Mouse (Mus musculus): ENCODE data around the gene Cdh10. TPM values are rescaled to one million over a fixed set of nuclear protein-coding genes. Genes with fewer than 3 reads are reported as not detected.

Cdh10 gene
- 2.6 and 2.8 TPM in 2 replicates for polyA plus RNA-seq (2015; fragmentation: Nextera tagmentation; extraction: Ambion mirVana)

DNA sequence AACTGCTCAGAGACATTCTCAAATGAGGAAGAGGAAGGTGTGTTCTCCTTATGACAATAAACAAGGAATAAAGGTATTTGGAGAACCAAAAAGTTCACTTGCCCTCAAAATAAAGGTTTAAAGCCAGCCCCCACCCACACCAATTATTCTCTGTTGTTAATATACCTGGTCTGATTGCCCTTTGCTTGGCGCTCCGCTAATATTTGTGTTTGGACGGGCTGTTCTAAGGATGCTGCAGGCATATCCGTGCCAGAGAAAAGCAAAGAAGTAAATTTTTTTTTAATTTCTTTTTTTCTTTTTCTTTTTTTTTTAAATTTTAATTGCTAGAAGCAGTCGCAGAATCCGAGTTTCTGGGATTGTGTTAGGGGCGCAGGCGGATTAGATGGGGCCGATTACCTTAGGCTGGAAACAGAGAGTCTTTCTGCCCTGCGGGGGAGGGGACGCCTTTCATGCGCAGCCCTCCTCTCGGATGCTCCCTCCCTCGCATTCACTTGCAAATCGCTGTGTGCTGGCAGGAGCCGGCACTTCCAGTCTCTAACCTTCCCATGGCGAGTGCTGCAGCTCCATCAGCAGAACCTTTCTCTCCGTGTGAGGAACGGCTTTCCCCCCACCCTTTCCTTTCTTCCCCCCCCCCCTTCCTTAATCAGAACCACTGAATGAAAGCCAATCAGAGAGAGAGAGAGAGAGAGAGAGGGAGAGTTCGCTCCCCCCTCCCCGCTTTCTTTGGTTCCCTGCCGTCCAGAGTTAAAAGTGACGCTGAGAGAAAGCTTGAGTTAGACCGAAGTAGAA is at the start of gene Cdh10:
Cdh10 (plus strand) TSS at position 763 of the 789 bp plus-strand sequence.
- under 1% methylated on average over 22 of the region's 24 CpGs for WGBS

DNA sequence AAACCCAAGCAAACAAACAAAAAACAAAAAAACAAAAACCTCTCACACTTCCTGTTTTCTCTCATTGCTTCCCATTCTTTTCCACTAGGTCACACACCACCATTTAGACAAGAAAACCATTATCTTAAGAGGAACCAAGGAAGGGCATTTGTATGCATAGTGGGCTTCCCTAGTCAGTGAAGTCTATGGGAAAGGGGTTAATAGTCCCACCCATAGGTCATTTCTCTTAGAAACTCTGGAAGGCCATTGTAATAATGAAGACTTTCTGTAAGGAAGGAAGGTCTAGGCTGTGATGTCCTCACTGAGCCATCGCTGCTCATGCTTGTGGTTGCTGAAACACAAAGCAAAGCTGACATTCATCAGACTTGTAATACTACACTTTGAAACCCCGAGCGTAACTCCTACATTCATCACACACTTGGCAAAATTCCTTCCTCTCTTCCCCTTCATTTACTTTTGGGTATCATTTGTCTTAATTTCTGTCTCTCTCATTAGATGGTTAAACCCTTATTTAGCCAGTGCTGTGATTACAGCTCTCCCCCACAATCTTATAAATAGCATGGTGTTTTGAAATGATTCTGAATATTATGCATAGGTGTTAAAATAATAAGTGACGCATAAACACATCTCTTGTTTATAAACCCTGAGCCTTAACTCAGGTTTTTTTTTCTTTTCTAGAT is 9.5 kb upstream of the Cdh10 start:
- 75% methylated on average over 4 of the region's 4 CpGs for WGBS
- Histone ChIP-seq H3K4me1 (no peaks in the 10 kb centered on the region), H3K27me3 (no peaks in the 10 kb centered on the region), H3K4me3 (no peak overlapping the region), H3K27ac (no peak overlapping the region), H3K4me2 (no peak overlapping the region), H3K9ac (no peak overlapping the region), H3K36me3 (no peaks in the 10 kb centered on the region), H3K9me3 (no peaks in the 10 kb centered on the region)
- ATAC-seq (ENCODE audit: insufficient number of reproducible peaks, low FRiP score, low TSS enrichment, low read depth), result no peak

More for the DNA sequence above, at the start of gene Cdh10:
- H3K4me3 ChIP-seq, result peak within 1 kb of the TSS; percentile 44
- H3K9ac ChIP-seq, result 0 out of 2 replicates have a peak within 1 kb of the TSS, but pooled peaks have one; percentile 14
- no peak within 1 kb of the TSS for H3K27ac ChIP-seq
- no peaks in the 10 kb centered on the region for H3K9me3 ChIP-seq
- peaks cover 5% of the 10 kb centered on the region; the same call in 1 of the 2 replicates for H3K4me1 ChIP-seq
- ATAC-seq (ENCODE audit: insufficient number of reproducible peaks, low FRiP score, low TSS enrichment, low read depth), result no peak
- peak within 1 kb of the TSS; percentile 54 for H3K4me2 ChIP-seq
- no peaks in the 10 kb centered on the region for H3K27me3 ChIP-seq
- H3K36me3 ChIP-seq, result no peaks in the 10 kb centered on the region

DNA sequence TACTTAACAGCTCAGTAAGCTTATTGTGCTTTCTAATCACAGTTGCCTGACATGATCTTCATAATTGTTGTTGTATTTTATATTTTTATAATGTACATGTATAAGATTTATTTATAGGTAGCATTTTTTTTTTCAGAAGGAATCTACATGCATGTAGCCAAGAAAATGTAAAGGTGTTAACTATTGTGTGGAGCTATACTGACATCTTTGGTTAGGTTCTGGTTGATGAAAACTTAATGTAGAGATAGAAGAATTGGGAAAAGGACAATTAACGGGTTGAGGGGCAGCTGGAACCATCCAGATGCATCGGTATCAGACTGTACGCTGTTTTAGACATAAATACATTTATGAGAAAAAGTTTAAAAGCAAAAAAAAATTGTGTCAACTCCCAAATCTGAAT is 1.0 kb upstream of the Cdh10 start:
- H3K4me3 ChIP-seq, result no peak overlapping the region
- 74% methylated on average over 3 of the region's 3 CpGs for WGBS
- H3K4me2 ChIP-seq, result no peak overlapping the region
- H3K36me3 ChIP-seq, result no peaks in the 10 kb centered on the region
- peaks cover 5% of the 10 kb centered on the region; the same call in 1 of the 2 replicates for H3K4me1 ChIP-seq
- H3K9ac ChIP-seq, result no peak overlapping the region
- no peak for ATAC-seq (ENCODE audit: insufficient number of reproducible peaks, low FRiP score, low TSS enrichment, low read depth)
- no peak overlapping the region for H3K27ac ChIP-seq
- H3K9me3 ChIP-seq, result no peaks in the 10 kb centered on the region
- H3K27me3 ChIP-seq, result no peaks in the 10 kb centered on the region

DNA sequence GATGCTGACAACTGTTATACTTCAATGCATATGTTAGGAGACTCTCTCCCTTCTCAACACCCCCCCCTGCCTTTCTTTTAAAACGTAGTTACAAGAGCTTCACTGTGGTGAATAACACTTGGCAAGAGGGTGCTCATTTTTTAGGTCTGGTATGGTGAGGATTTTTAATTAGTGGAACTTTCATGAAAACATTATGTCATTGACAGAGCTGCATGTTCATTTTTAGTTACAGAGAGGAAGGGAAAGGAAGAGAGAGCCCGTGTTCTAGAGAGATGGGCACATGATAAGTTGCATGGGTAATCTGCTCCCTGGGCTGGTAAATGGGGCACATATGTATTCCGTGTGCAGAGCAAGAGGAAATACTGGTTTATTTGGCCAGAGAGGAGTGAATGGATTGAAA is 1.5 kb downstream of the Cdh10 start:
- Histone ChIP-seq H3K9me3 (no peaks in the 10 kb centered on the region), H3K4me1 (peaks cover 5% of the 10 kb centered on the region; the same call in 1 of the 2 replicates), H3K9ac (no peak overlapping the region), H3K4me3 (no peak overlapping the region), H3K4me2 (no peak overlapping the region), H3K27me3 (no peaks in the 10 kb centered on the region), H3K27ac (no peak overlapping the region), H3K36me3 (no peaks in the 10 kb centered on the region)
- WGBS, result 19% methylated on average over 3 of the region's 3 CpGs
- ATAC-seq (ENCODE audit: insufficient number of reproducible peaks, low FRiP score, low TSS enrichment, low read depth), result no peak

DNA sequence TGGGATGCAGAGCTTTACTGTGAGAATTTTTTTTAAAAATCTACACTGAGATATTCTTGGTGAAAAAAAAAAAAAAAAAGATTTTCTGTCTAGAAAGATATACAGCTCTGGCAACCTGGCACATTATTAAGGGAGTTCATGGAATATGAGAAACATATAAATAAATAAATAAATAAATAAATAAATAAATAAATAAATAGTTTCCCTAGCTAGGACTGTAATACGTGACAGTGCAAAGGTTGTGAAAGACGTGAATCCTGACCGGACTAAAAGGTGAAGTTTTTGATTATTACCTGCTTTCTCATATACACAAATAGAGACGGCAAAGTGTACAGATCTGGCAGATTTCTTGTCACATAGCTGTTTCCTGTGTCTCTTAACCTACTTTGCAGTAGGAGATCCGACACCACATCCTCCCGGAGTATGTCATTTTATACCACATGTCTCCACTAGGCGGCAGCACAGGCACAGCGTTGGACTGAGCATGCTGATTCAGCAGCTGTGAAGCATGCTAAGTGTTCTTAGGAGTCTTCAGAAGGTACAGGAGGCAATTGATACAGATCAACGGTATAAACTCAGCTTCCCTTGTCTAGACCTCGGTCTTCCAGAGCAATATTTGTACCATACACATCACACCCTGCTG is 2.5 kb downstream of the Cdh10 start:
- H3K9me3 ChIP-seq, result no peaks in the 10 kb centered on the region
- no peak overlapping the region for H3K4me3 ChIP-seq
- H3K9ac ChIP-seq, result no peak overlapping the region
- no peak for ATAC-seq (ENCODE audit: insufficient number of reproducible peaks, low FRiP score, low TSS enrichment, low read depth)
- WGBS, result 19% methylated on average over 10 of the region's 10 CpGs
- peaks cover 5% of the 10 kb centered on the region; the same call in 1 of the 2 replicates for H3K4me1 ChIP-seq
- H3K27ac ChIP-seq, result no peak overlapping the region
- no peak overlapping the region for H3K4me2 ChIP-seq
- no peaks in the 10 kb centered on the region for H3K27me3 ChIP-seq
- H3K36me3 ChIP-seq, result no peaks in the 10 kb centered on the region

DNA sequence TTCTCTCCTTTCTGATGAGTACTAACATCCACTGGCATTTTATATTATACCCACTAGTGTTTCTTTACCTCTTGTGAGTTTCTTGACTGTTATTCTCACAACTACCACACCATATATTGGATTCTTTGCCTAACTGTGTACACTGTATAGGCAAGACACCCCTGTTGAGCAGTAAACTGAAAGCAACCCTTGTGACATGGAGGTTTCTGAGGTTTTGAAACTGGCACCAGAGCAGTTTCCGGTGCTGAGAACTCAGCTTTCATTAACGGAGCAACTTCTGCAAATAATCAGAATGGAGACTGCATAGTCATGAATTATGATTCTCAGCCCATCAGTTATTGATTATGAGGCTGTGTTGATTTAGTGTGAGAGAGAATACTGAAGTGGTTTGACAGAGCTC is 4.7 kb downstream of the Cdh10 start:
- H3K4me1 ChIP-seq, result peaks cover 5% of the 10 kb centered on the region; the same call in 1 of the 2 replicates
- H3K9ac ChIP-seq, result no peak overlapping the region
- ATAC-seq (ENCODE audit: insufficient number of reproducible peaks, low FRiP score, low TSS enrichment, low read depth), result no peak
- no peaks in the 10 kb centered on the region for H3K36me3 ChIP-seq
- H3K9me3 ChIP-seq, result no peaks in the 10 kb centered on the region
- H3K27me3 ChIP-seq, result no peaks in the 10 kb centered on the region
- no peak overlapping the region for H3K27ac ChIP-seq
- WGBS, result 54% methylated on average over 2 of the region's 2 CpGs
- H3K4me2 ChIP-seq, result no peak overlapping the region
- no peak overlapping the region for H3K4me3 ChIP-seq

DNA sequence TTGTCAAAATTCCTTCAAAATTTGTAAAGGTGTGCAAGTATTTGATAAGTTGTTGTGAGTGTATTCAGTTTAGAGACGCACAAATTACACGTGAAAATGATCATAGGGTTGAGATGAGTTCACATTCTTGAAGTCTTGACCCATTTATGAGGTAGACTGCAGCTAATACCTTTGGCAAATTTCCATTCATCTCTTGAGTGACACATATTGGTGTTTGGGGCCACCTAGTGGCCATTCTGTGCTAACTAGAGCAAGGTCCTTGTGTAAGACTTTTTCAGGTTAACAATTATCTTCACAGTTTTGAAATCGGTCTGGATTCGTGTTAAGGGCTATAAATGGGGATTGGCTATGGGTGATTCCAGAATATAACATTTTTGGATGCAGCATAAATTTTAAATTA is 13.5 kb downstream of the Cdh10 start:
- Histone ChIP-seq H3K9ac (no peak overlapping the region), H3K4me3 (no peak overlapping the region), H3K27me3 (no peaks in the 10 kb centered on the region), H3K36me3 (no peaks in the 10 kb centered on the region), H3K4me1 (no peaks in the 10 kb centered on the region), H3K27ac (no peak overlapping the region), H3K9me3 (no peaks in the 10 kb centered on the region), H3K4me2 (no peak overlapping the region)
- no peak for ATAC-seq (ENCODE audit: insufficient number of reproducible peaks, low FRiP score, low TSS enrichment, low read depth)
- WGBS, result 19% methylated on average over 4 of the region's 4 CpGs

DNA sequence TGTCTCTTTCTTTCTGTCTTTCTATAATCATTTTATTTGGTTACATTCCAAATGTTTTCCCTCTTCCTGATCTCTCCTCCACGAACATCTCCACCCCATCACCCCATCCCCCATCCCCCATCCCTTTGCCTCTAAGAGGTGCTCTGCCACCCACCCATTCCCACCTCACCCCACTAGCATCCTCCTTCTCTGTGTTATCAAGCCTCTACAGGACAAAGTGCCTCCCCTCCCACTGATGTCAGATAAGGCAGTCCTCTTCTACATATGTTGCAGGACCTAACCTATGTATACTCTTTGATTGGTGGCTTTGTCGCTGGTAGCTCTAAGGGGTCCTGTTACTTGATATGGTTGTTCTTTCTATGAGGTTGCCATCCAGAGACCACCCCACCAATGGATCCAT is 23.0 kb downstream of the Cdh10 start:
- Histone ChIP-seq H3K36me3 (no peaks in the 10 kb centered on the region), H3K27me3 (no peaks in the 10 kb centered on the region), H3K4me3 (no peak overlapping the region), H3K4me2 (no peak overlapping the region), H3K4me1 (no peaks in the 10 kb centered on the region), H3K27ac (no peak overlapping the region), H3K9me3 (no peaks in the 10 kb centered on the region), H3K9ac (no peak overlapping the region)
- 82% methylated on average over 2 of the region's 2 CpGs for WGBS
- no peak for ATAC-seq (ENCODE audit: insufficient number of reproducible peaks, low FRiP score, low TSS enrichment, low read depth)

DNA sequence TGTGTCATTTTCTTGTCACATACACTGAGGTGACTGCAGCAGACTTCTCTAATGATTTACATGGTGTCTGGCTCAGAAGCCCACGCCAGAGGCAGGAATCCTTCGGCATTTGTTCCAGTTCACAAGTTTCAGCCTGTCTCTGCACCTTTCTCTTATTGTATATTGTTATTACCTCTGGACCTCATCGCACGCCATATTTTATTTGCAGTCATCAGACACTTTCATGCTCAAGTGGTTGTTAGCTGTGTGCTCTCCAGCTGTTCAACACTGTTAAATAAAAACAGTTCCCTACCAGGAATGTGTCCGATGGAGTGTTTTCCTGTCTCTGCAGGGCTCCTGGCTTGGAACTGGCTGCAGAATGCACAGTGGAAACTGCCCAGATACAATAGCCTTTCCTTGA is 26.1 kb downstream of the Cdh10 start:
- Histone ChIP-seq H3K36me3 (no peaks in the 10 kb centered on the region), H3K4me2 (no peak overlapping the region), H3K9ac (no peak overlapping the region), H3K27ac (no peak overlapping the region), H3K4me1 (no peaks in the 10 kb centered on the region), H3K27me3 (no peaks in the 10 kb centered on the region), H3K9me3 (no peaks in the 10 kb centered on the region), H3K4me3 (no peak overlapping the region)
- WGBS, result 17% methylated on average over 5 of the region's 5 CpGs
- ATAC-seq (ENCODE audit: insufficient number of reproducible peaks, low FRiP score, low TSS enrichment, low read depth), result no peak

DNA sequence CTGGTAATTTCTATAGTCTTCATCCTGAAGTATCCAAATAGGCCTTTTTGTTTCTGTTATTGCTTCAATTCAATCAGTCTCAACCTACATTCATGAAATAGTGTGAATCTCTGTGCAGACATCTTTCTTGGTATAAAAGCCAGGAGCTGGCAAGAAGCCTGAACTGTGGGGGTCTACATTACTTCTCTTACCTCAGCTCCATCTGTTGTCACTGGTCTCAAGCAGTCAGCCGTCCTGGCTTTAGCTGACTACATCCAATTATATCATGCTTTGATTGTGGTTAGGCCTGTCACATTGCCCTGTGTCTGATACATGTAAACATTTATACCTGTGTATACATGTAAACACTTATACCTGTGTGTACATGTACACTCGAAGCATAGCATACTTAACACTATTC is 31.8 kb downstream of the Cdh10 start:
- WGBS, result 67% methylated on average over 2 of the region's 2 CpGs
- ATAC-seq (ENCODE audit: insufficient number of reproducible peaks, low FRiP score, low TSS enrichment, low read depth), result no peak

DNA sequence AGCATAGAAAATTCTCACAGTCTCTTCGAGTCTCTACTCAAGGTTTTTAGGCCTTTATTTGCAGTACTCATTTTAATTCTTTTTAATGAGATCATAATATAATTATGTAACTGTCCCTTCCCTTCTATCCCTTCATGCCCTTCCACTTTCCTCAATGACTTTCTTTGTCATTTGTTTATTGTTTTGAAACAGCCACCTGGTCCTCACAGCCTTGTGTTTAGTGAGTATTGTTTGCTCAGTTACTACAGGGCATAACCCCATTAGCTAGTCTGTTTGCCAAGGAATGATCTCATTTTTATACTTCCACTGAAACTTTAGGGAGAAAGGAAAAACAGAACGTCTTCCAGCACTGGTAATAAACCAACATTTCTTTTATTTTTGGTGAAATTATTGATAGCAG is 39.4 kb downstream of the Cdh10 start:
- Histone ChIP-seq H3K4me1 (no peaks in the 10 kb centered on the region), H3K9me3 (no peaks in the 10 kb centered on the region), H3K4me2 (no peak overlapping the region), H3K4me3 (no peak overlapping the region), H3K36me3 (no peaks in the 10 kb centered on the region), H3K9ac (no peak overlapping the region), H3K27me3 (no peaks in the 10 kb centered on the region), H3K27ac (no peak overlapping the region)
- WGBS, result 48% methylated on average over 2 of the region's 2 CpGs
- no peak for ATAC-seq (ENCODE audit: insufficient number of reproducible peaks, low FRiP score, low TSS enrichment, low read depth)

More for the DNA sequence above, 31.8 kb downstream of the Cdh10 start:
- no peak overlapping the region for H3K9ac ChIP-seq
- H3K36me3 ChIP-seq, result no peaks in the 10 kb centered on the region
- no peak overlapping the region for H3K4me3 ChIP-seq
- H3K4me2 ChIP-seq, result no peak overlapping the region
- no peaks in the 10 kb centered on the region for H3K9me3 ChIP-seq
- H3K27ac ChIP-seq, result no peak overlapping the region
- H3K27me3 ChIP-seq, result no peaks in the 10 kb centered on the region
- no peaks in the 10 kb centered on the region for H3K4me1 ChIP-seq

DNA sequence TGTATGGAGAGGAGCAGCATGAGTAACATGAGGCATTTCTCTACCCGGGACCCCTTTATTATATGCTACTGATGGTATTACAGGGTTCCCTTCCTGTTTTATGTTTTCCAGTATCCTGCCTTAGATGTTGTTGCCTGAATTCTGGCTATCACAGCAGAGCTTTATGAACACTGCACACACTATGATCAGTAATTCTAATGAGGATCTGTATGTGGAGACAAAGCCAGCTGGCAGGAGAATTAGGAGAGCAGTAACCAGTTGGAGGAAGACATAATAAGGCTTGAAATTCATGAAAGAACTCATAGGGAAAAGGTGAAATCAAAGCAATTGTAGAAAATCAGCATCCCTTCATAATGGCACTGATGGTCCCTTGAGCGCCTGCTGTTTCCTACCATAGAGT is 51.1 kb downstream of the Cdh10 start:
- no peaks in the 10 kb centered on the region for H3K36me3 ChIP-seq
- H3K4me3 ChIP-seq, result no peak overlapping the region
- no peak overlapping the region for H3K4me2 ChIP-seq
- H3K9me3 ChIP-seq, result no peaks in the 10 kb centered on the region
- H3K27ac ChIP-seq, result no peak overlapping the region
- no peak overlapping the region for H3K9ac ChIP-seq
- ATAC-seq (ENCODE audit: insufficient number of reproducible peaks, low FRiP score, low TSS enrichment, low read depth), result no peak
- H3K4me1 ChIP-seq, result no peaks in the 10 kb centered on the region
- H3K27me3 ChIP-seq, result no peaks in the 10 kb centered on the region
- 79% methylated on average over 2 of the region's 2 CpGs for WGBS
